Mouse (Mus musculus) ES-E14 (cell line): ENCODE measurements around the gene Tead4. TPM values are rescaled to one million over a fixed set of nuclear protein-coding genes. Genes with fewer than 3 reads are reported as not detected.

ENCODE experiments used
- DNase-seq: peaks from one replicate; pipeline ENCODE4 v3.0.0-alpha.2; 2013; ENCODE audit warnings: low read depth, low spot score
- H3K27ac ChIP-seq: 2 replicates; pipeline ENCODE4 v1.5.1; 2012; ENCODE audit warnings: low read depth, mild to moderate bottlenecking, low read length, moderate library complexity, mixed read lengths; ENCODE audit not compliant: poor library complexity, insufficient read depth, severe bottlenecking
- H3K36me3 ChIP-seq: 2 replicates; pipeline ENCODE4 v1.6.1; 2012; ENCODE audit warnings: mild to moderate bottlenecking, low read length, moderate library complexity, mixed read lengths; ENCODE audit not compliant: control insufficient read depth, poor library complexity, insufficient read depth, severe bottlenecking
- H3K4me1 ChIP-seq, 2 experiments: fragments of 150-350 bp in 1 of 2; sonication (generic) in 1 of 2; 2 replicates each; pipeline ENCODE4 v1.6.1; 2012; ENCODE audit warnings: low read length in 2 of 2, mild to moderate bottlenecking in 1 of 2, mixed read lengths in 1 of 2; ENCODE audit not compliant: control insufficient read depth in 2 of 2, insufficient read depth in 2 of 2, poor library complexity in 1 of 2
- H3K4me3 ChIP-seq, 2 experiments: fragments of 150-350 bp in 1 of 2; sonication (generic) in 1 of 2; 2 replicates each; pipeline ENCODE4 v1.5.1; 2012; ENCODE audit warnings: low read length in 2 of 2, low read depth in 1 of 2, mild to moderate bottlenecking in 1 of 2, mixed read lengths in 1 of 2; ENCODE audit not compliant: insufficient read depth in 1 of 2, poor library complexity in 1 of 2, severe bottlenecking in 1 of 2
- H3K9ac ChIP-seq: 2 replicates; pipeline ENCODE4 v1.6.1; 2012; ENCODE audit warnings: low read depth, mild to moderate bottlenecking, low read length, mixed read lengths; ENCODE audit not compliant: poor library complexity, insufficient read depth, severe bottlenecking
- H3K9me3 ChIP-seq: fragments of 150-350 bp; sonication (generic); 2 replicates; pipeline ENCODE4 v1.6.1; 2012; ENCODE audit warnings: low read depth, mild to moderate bottlenecking, low read length; ENCODE audit not compliant: control insufficient read depth, insufficient read depth
- CHD2 ChIP-seq: IDR thresholded peaks from 2 replicates; pipeline ENCODE4 v1.6.1; 2014; ENCODE audit warnings: mild to moderate bottlenecking, low read depth, low read length, inconsistent platforms
- HCFC1 ChIP-seq: IDR thresholded peaks from 2 replicates; pipeline ENCODE4 v1.6.1; 2012; ENCODE audit warnings: low read length, inconsistent platforms, borderline replicate concordance; ENCODE audit not compliant: insufficient read depth
- MAFK ChIP-seq: IDR thresholded peaks from 2 replicates; pipeline ENCODE4 v1.6.1; 2014; ENCODE audit warnings: mild to moderate bottlenecking, low read depth, low read length, inconsistent platforms; ENCODE audit not compliant: insufficient read depth
- ZC3H11A ChIP-seq: IDR thresholded peaks from 2 replicates; pipeline ENCODE4 v1.6.1; 2012; ENCODE audit warnings: low read depth, mild to moderate bottlenecking, inconsistent platforms, low read length, borderline replicate concordance
- ZNF384 ChIP-seq: IDR thresholded peaks from 2 replicates; pipeline ENCODE4 v1.6.1; 2012; ENCODE audit warnings: low read depth, low read length, inconsistent platforms
- in situ Hi-C, 2 experiments: fragments of 600-800 bp; cut with MboI; formaldehyde crosslinking; loops; one replicate each; pipeline ENCODE4 v1.15.1; 2025; ENCODE audit warnings: low sequenced_read_pairs in 2 of 2, inconsistent platforms in 1 of 2; ENCODE audit not compliant: unreplicated experiment in 2 of 2
- total RNA-seq: library from RNA; depleted of rRNA; stranded (reverse); fragments of 300-350 nt; gene quantifications from 2 replicates; pipeline ENCODE4 v1.2.3, GENCODE M21; 2012

Tead4 gene
- total RNA-seq, 1 experiment: 6.8 TPM

DNA sequence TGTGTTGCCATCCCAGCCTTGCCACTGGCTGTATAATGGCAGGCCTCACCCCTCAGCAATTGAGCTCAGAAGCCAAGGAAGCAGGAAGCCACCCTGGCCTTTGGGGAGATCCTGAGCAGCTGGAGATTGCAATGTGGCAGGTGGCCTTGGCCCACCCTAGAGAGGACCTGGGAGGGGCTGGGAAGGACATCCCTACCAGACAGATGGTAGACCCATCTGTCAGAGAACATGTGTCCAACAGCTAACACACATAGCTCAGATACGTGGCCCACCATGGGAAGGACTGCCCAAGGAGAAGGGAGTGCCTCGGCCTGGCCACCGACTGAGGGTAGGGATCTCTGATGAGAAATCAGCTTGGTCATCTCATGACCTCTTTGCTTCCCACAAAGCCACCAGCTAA is 41.4 kb downstream of the Tead4 start:
- Histone ChIP-seq H3K4me1 (peaks cover 8 to 34% of the 10 kb centered on the region in 2 experiments), H3K4me3 (no peak overlapping the region), H3K27ac (no peak overlapping the region), H3K9me3 (no peaks in the 10 kb centered on the region), H3K9ac (no peak overlapping the region), H3K36me3 (no peaks in the 10 kb centered on the region; the same call in 1 of the 2 replicates)
- in situ Hi-C loops: no loop called here
- TF ChIP-seq CHD2 (no peak), ZC3H11A (no peak), HCFC1 (no peak), MAFK (no peak)
- no peak for DNase-seq

DNA sequence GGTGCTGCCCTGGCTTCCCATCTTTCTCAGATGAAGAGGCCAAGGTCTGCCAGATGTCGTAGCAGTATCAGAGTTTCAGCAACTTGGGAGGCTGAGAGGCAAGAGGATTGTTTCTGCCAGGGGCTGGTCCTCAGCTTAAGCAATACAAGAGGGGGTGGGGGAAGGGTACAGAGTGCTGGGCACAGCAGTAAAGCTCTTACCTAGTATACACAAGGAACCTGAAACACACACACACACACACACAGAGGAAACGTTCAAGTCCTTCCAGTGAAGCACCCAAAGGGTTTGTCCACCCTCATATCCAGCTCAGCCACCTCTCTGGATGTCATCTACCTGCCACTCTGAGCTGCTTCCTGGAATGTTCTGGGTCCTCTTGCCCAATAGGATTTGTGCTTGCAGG is 44.7 kb downstream of the Tead4 start:
- Histone ChIP-seq H3K27ac (no peak overlapping the region), H3K36me3 (no peaks in the 10 kb centered on the region; the same call in 1 of the 2 replicates), H3K9ac (no peak overlapping the region), H3K4me1 (peaks cover 0 to 33% of the 10 kb centered on the region in 2 experiments; a peak in 2 of 4 replicates), H3K9me3 (no peaks in the 10 kb centered on the region), H3K4me3 (no peak overlapping the region)
- in situ Hi-C loops: no loop called here
- DNase-seq: no peak
- TF ChIP-seq MAFK: no peak
- TF ChIP-seq ZC3H11A: no peak
- TF ChIP-seq CHD2: no peak
- no peak for TF ChIP-seq ZNF384
- no peak for TF ChIP-seq HCFC1

DNA sequence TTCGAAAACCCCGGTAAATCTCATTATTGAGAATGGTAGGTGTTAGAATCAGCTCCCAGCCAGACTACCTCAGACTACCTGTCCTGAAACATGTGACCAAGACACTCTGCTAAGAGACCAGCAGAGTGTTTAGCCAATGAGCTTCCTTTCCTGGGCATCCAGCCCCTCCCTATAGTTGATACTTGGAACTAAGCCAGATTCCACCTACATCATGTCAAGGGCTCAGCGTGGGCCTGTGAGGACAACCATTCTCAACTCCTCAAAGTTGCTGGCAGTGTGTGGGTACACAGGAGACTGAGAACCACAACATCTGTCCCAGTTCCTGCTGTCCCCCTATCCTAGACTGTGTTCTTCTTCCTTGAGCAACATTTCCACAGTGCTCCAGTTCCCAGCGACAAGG is 45.3 kb downstream of the Tead4 start:
- Histone ChIP-seq H3K4me3 (no peak overlapping the region), H3K4me1 (peaks cover 0 to 32% of the 10 kb centered on the region in 2 experiments; a peak in 2 of 4 replicates), H3K27ac (no peak overlapping the region), H3K9ac (no peak overlapping the region), H3K36me3 (peaks cover 2% of the 10 kb centered on the region; the same call in 1 of the 2 replicates), H3K9me3 (no peaks in the 10 kb centered on the region)
- TF ChIP-seq ZNF384 (no peak), HCFC1 (no peak), CHD2 (no peak), ZC3H11A (no peak), MAFK (no peak)
- no peak for DNase-seq
- in situ Hi-C loops: no loop called here

DNA sequence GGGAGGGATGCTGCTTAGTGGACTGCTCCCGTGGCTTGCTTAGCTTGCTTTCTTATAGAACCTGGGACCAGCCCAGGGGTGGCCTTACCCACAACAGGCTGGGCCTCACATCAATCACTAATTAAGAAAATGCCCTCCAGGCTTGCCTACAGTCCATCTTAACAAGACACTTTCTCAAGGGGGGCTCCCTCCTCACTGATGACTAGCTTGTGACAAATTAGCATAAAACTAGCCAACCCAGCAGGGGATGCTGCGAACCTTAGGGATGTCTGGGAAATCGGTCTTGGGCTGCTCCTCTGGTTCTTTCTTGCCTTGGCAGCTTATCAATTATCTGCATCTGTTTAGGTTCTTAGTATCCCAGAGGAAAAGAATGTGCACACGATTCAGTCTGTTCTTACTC is 46.1 kb downstream of the Tead4 start:
- peak; percentile 60 for DNase-seq
- in situ Hi-C loops: no loop called here
- TF ChIP-seq MAFK (no peak), HCFC1 (no peak), CHD2 (no peak), ZNF384 (no peak), ZC3H11A (no peak)
- no peaks in the 10 kb centered on the region for H3K9me3 ChIP-seq
- H3K4me1 ChIP-seq: peaks cover 0 to 26% of the 10 kb centered on the region in 2 experiments; a peak in 2 of 4 replicates
- no peak overlapping the region for H3K9ac ChIP-seq
- peaks cover 2% of the 10 kb centered on the region; the same call in 1 of the 2 replicates for H3K36me3 ChIP-seq
- no peak overlapping the region for H3K27ac ChIP-seq
- H3K4me3 ChIP-seq: no peak overlapping the region

DNA sequence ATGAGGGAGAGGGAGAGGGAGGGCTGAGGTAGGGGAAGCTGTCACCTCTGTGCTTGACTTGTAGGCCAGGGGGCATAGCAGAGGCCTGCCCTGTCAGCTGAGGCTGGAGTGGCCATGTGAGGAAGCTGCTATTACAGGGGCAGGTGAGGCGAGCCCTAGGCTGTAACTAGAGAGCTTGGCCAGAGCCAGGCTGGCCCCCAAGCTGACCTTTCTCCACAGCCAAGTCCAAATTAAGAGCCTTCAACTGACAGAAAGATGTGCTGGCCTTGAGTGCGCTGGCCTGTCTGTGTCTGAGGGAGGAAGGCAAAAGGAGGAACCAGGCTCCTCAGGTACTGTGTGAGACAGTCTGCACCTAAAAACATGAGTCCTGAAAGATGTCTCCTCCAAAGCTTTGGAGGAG is 47.5 kb downstream of the Tead4 start:
- H3K9me3 ChIP-seq: no peaks in the 10 kb centered on the region
- in situ Hi-C loops: no loop called here
- no peak for TF ChIP-seq ZC3H11A
- no peak for TF ChIP-seq MAFK
- TF ChIP-seq CHD2: no peak
- TF ChIP-seq ZNF384: no peak
- no peak for TF ChIP-seq HCFC1
- H3K27ac ChIP-seq: no peak overlapping the region; the same call in 1 of the 2 replicates
- H3K36me3 ChIP-seq: peaks cover 2% of the 10 kb centered on the region; the same call in 1 of the 2 replicates
- H3K9ac ChIP-seq: no peak overlapping the region
- DNase-seq: no peak
- H3K4me1 ChIP-seq: peaks cover 0 to 22% of the 10 kb centered on the region in 2 experiments; a peak in 2 of 4 replicates
- H3K4me3 ChIP-seq: no peak overlapping the region
